Mouse (Mus musculus) kidney, postnatal 0 days (tissue): Measurements from ENCODE around the gene Rbbp5. TPM values are rescaled to one million over a fixed set of nuclear protein-coding genes. Genes with fewer than 3 reads are reported as not detected.
A peak's percentile ranks its signal among the peaks of the same experiment; 100 is the strongest.

Source experiments
- ATAC-seq: fragments of 200-750 bp; cut with Nextera tagmentation; replicated peaks from 2 replicates; pipeline ENCODE4 v1.8.0; 2017; ENCODE audit warnings: low read depth, moderate number of reproducible peaks, moderate TSS enrichment, moderate library complexity; ENCODE audit not compliant: low FRiP score
- DNase-seq: peaks from one replicate; pipeline ENCODE4 v3.0.0-alpha.2; 2016; ENCODE audit warnings: low spot score
- H3K27ac ChIP-seq: fragments of 300-500 bp; sonication (generic); 2 replicates; pipeline ENCODE4 v1.5.1; 2014; ENCODE audit warnings: mild to moderate bottlenecking
- H3K27me3 ChIP-seq: fragments of 300-500 bp; sonication (generic); 2 replicates; pipeline ENCODE4 v1.6.1; 2014; ENCODE audit warnings: low read length, mixed read lengths; ENCODE audit not compliant: insufficient read depth
- H3K36me3 ChIP-seq: fragments of 300-500 bp; sonication (generic); 2 replicates; pipeline ENCODE4 v1.6.1; 2014; ENCODE audit warnings: low read length, mixed read lengths; ENCODE audit not compliant: insufficient read depth
- H3K4me1 ChIP-seq: fragments of 300-500 bp; sonication (generic); replicated peaks from 2 replicates; pipeline ENCODE4 v1.6.1; 2014; ENCODE audit warnings: antibody characterized with exemption, low read length, mixed read lengths; ENCODE audit not compliant: insufficient read depth
- H3K4me2 ChIP-seq: fragments of 300-500 bp; sonication (generic); 2 replicates; pipeline ENCODE4 v1.6.1; 2014; ENCODE audit warnings: mild to moderate bottlenecking, low read length, moderate library complexity, mixed read lengths
- H3K4me3 ChIP-seq: fragments of 300-500 bp; sonication (generic); replicated peaks from 2 replicates; pipeline ENCODE4 v1.5.1; 2014; ENCODE audit warnings: low read depth, low read length
- H3K9ac ChIP-seq: fragments of 300-500 bp; sonication (generic); 2 replicates; pipeline ENCODE4 v1.6.1; 2014; ENCODE audit warnings: low read depth, low read length
- H3K9me3 ChIP-seq: fragments of 300-500 bp; sonication (generic); replicated peaks from 2 replicates; pipeline ENCODE4 v1.6.1; 2016; ENCODE audit warnings: low read length, inconsistent platforms, mixed read lengths
- CTCF ChIP-seq: IDR thresholded peaks from 2 replicates; pipeline ENCODE4 v1.5.1; 2016; ENCODE audit warnings: antibody characterized with exemption, low read depth, mild to moderate bottlenecking, moderate library complexity
- WGBS: fragments of 180-500 bp; shearing (Covaris S2); extraction: QIAGEN DNeasy Blood & Tissue Kit; methylation state at CpG from one replicate; pipeline ENCODE4 v1.1.7; 2014; 5-methylcytosine and 5-hydroxymethylcytosine counted together
- polyA plus RNA-seq: library from polyadenylated mRNA; unstranded; fragments of >200 nt; fragmentation: Nextera tagmentation; extraction: Ambion mirVana; gene quantifications from 2 replicates; pipeline ENCODE4 v1.2.1, GENCODE M21; 2015

Rbbp5 gene
- polyA plus RNA-seq, 1 experiment from 2014 or later = 29.7 TPM

GRCm38 (mm10) chr1:132541824-132542599 lies 64.8 kb downstream of the Rbbp5 start:
- H3K9me3 ChIP-seq = no peaks in the 10 kb centered on the region
- WGBS = 11% methylated on average over 5 of the region's 5 CpGs
- H3K4me2 ChIP-seq = peak overlapping the region; percentile 41; the same call in 1 of the 2 replicates
- H3K9ac ChIP-seq = no peak overlapping the region
- H3K4me1 ChIP-seq = peaks cover 7% of the 10 kb centered on the region; the same call in 1 of the 2 replicates
- H3K27ac ChIP-seq = no peak overlapping the region
- ATAC-seq (no peak), DNase-seq (no peak)
- H3K27me3 ChIP-seq = peaks cover 26% of the 10 kb centered on the region
- H3K36me3 ChIP-seq = no peaks in the 10 kb centered on the region
- TF ChIP-seq CTCF = no peak
- H3K4me3 ChIP-seq = no peak overlapping the region

GRCm38 (mm10) chr1:132542762-132543306 lies 65.7 kb downstream of the Rbbp5 start, which contains the start of gene Cntn2:
Gene Cntn2 (minus strand): TSS chr1:132543256.
- Histone ChIP-seq H3K4me2 (peak within 1 kb of the TSS; percentile 41), H3K27me3 (peaks cover 26% of the 10 kb centered on the region), H3K4me1 (peaks cover 7% of the 10 kb centered on the region; the same call in 1 of the 2 replicates), H3K9ac (no peak within 1 kb of the TSS), H3K4me3 (no peak within 1 kb of the TSS), H3K27ac (no peak within 1 kb of the TSS), H3K36me3 (no peaks in the 10 kb centered on the region), H3K9me3 (no peaks in the 10 kb centered on the region)
- ATAC-seq = no peak
- DNase-seq = peak; percentile 29
- no peak for TF ChIP-seq CTCF
- WGBS = 1% methylated on average over 30 of the region's 30 CpGs

GRCm38 (mm10) chr1:132543789-132544188 lies 66.6 kb downstream of the Rbbp5 start:
- no peak for TF ChIP-seq CTCF
- no peak for ATAC-seq
- no peak overlapping the region for H3K4me2 ChIP-seq
- no peak overlapping the region for H3K4me3 ChIP-seq
- 69% methylated on average over 8 of the region's 8 CpGs for WGBS
- no peaks in the 10 kb centered on the region for H3K36me3 ChIP-seq
- no peak overlapping the region for H3K27ac ChIP-seq
- H3K9me3 ChIP-seq = no peaks in the 10 kb centered on the region
- peaks cover 26% of the 10 kb centered on the region for H3K27me3 ChIP-seq
- peaks cover 7% of the 10 kb centered on the region; the same call in 1 of the 2 replicates for H3K4me1 ChIP-seq
- H3K9ac ChIP-seq = no peak overlapping the region
- DNase-seq = no peak

Other genes starting within 250 kb of the Rbbp5 start
- gene Gm10188, start 247.6 kb upstream of the Rbbp5 start, polyA plus RNA-seq = not detected in 2 replicates
- gene Klhdc8a, start 178.7 kb upstream of the Rbbp5 start, polyA plus RNA-seq = 4.1 and 5.0 TPM in 2 replicates
- 8.7 and 9.6 TPM in 2 replicates for gene Nuak2, start 161.2 kb upstream of the Rbbp5 start, polyA plus RNA-seq
- 4.3 and 4.5 TPM in 2 replicates for gene Tmcc2, start 86.1 kb upstream of the Rbbp5 start, polyA plus RNA-seq
- gene Dstyk, start 59.8 kb upstream of the Rbbp5 start, polyA plus RNA-seq = 12.5 and 13.9 TPM in 2 replicates
- gene Tmem81, start 28.9 kb downstream of the Rbbp5 start, polyA plus RNA-seq = 0.99 and 1.3 TPM in 2 replicates
- gene Cntn2, start 65.9 kb downstream of the Rbbp5 start, polyA plus RNA-seq = 0.13 TPM in 2 replicates